Mouse (Mus musculus) adrenal gland, postnatal 14 days (tissue): ENCODE data around the gene Msmo1. TPM values are rescaled to one million over a fixed set of nuclear protein-coding genes. Genes with fewer than 3 reads are reported as not detected.

Experiments used
- DNase-seq: peaks from one replicate; pipeline ENCODE4 v3.0.0; 2021; ENCODE audit warnings: mixed read lengths
- long read RNA-seq, 2 experiments: library from polyadenylated mRNA; stranded (forward); transcript quantifications; one replicate each; pipeline ENCODE4 v2.0.0; 2021
- total RNA-seq: library from RNA; stranded (reverse); gene quantifications from 2 replicates; pipeline ENCODE4 v1.2.3, GENCODE M21; 2021

Msmo1 gene
- 97.8 and 131 TPM in 2 replicates for total RNA-seq
- long read RNA-seq, experiment 1, transcript Msmo1-201 (6 exons, 2,044 nt), result major isoform, 282 of 307 reads
- long read RNA-seq, experiment 1, partial matches to known transcripts, result 12 of 307 reads
- long read RNA-seq, experiment 1, other reads (novel, unspliced or antisense), result 13 of 307 reads
- long read RNA-seq, experiment 2, transcript Msmo1-201 (6 exons, 2,044 nt), result major isoform, 147 of 161 reads
- long read RNA-seq, experiment 2, partial matches to known transcripts, result 8 of 161 reads
- long read RNA-seq, experiment 2, other reads (novel, unspliced or antisense), result 6 of 161 reads

DNA sequence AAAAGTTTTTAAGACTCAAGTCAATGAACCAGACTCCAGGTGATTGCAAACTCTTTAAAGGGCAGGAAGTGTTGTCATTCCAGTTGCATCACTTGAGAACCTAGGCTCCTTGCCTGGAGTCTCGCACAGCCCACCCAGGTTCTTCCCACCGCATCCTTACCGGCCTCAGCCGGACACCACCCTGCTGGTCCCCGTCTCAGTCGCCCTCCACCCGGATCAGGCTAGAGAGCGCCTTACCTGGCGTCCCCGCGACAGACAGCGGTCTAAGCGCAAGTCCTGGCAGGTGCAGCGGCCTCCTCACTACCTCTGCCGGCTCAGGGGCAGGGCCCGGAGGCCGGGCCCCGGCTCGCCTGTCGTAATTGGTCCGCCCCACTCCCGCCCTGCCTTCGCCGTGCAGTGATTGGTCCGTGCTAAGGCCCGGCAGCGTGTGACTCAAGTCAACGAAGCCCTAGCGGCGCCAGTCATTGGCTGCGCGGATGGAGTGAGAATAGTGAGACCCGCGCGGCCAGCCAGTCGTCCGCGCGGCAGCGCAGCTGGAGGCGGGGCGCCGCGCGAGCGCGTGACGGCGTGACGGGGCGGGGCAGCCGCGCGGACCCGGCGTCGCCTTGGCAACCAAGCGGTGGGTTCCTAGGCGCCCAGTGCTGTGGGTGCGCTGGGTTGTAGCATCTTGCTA lies at the start of gene Msmo1:
Gene Msmo1, minus strand, starts transcription at position 522 of the 673 bp plus-strand sequence.
- DNase-seq, result peak; percentile 98

DNA sequence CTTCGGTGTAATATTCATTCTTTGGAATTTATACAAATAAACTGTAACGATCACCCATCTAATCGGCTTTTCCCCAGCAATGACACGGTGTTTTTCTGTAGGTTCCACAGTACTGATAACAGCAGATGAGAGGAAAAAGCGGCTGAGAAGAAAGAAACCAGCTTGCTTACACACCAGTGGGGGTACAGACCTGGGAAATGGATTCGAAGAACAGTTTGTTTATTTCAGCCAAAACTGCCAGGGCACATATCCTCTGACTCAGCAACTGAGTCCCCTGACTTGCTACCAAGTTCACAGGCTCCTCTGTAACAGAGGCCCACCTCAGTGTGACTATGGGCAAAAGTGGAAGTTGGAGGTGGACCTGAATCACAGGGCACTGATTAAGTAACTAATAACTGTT lies 48.4 kb upstream of the Msmo1 start:
- DNase-seq, result no peak

DNA sequence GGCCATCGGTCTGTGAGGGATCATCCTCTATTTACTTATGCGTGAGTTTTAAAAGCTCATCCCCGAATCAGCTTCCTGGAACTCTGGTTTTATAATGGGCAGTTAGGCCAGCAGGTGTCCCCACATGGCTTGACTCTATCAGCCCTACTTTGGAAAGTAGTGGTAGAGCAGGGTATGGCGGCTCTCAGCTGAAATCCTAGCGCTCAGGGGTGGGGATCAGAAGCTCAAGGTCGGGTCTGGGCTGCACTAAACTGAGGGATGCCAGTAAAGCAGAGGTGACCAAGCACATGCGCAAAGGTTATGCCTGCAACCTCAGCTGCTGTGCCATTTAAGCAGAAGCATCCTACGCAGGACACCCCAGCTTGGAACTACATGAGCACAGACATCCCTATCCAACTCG lies 44.3 kb upstream of the Msmo1 start:
- peak; percentile 55 for DNase-seq

DNA sequence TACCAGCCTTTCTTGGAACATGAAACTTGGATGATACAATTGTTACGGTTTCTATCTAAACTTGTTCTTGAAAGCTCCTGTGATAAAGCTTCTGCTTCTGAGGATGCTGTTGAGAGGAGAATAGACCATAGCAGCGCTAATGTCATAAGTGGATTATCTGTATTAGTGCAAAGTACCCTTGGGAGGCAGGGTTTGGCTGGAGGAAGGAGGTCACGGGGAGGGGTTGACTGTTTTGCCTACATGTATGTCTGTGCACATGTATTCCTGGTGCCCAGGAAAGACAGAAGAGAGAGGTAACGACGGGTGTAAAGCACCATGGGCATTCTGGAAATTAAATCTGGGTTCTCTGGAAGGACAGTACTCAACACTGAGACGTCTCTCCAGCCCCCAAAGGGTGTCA lies 40.5 kb upstream of the Msmo1 start:
- no peak for DNase-seq

DNA sequence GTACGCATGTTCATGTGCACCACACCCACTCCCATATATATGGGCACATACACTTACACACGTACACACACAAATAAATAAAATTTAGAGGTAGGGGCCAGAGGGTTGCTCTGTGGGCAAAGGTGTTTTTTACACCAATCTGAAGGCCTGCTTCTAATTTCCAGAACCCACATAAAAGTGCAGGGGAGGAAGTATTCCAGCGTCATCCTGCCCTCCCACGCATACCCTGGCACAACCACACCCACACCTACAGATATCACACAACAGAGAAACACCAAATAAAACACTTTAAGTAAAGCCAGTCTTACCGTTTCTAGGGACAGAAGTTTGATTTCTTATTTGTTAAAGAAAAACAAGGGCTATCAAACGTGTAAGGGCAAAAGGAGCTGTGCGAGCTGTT lies 37.2 kb upstream of the Msmo1 start:
- DNase-seq, result no peak

DNA sequence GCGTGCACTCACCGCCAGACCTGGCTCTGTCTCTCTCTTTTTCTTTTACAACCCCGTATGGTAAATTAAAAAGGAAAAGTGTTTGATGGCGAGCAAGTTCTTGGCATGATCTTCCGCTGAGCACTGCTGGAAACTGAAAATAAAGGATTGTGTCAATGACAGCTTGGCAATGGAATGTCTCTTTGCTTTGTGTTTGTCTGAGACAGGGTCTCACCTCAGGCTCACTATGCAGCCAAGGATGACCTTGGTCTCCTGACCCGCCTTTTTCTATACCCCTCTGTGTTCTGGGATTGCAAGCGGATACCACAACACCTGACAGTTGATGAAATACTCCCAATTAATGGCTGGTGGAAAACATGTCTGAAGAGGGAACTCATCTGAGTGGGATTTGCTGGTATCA lies 36.0 kb upstream of the Msmo1 start:
- no peak for DNase-seq

DNA sequence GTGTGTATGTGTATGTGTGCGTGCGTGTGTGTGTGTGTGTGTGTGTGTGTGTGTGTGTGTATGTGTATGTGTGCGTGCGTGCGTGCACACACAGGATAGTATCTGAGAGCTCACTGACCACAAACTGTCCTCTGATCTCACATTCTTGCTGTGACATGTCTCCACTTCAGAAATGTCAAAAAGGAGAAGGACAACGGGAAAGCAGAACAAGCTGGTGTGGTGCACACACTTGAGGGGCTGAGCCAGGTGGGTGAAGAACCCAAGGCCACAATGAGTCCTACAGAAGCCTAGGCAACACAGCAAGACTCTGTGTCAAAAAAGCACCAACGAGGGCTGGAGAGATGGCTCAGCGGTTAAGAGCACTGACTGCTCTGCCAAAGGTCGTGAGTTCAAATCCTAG lies 35.1 kb upstream of the Msmo1 start:
- no peak for DNase-seq

DNA sequence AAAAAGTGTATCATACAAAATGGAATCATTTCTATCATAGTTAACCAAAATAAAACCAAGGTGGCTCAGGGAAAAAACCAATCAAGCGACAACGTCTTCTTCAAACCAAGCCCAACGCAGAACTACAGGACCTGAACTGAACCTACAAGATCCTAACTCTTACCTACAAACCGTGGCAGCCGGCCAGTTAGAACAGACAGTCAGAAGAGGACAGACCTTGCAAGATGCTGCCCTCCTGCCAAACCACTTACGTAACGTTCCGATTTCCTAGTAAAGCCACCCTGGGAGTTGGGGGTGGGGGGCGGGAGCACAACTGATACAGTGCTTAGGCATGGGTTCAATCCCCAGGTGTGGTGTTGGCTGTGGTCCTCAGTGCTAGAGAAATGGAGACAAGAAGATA lies 33.5 kb upstream of the Msmo1 start:
- DNase-seq, result peak; percentile 78

DNA sequence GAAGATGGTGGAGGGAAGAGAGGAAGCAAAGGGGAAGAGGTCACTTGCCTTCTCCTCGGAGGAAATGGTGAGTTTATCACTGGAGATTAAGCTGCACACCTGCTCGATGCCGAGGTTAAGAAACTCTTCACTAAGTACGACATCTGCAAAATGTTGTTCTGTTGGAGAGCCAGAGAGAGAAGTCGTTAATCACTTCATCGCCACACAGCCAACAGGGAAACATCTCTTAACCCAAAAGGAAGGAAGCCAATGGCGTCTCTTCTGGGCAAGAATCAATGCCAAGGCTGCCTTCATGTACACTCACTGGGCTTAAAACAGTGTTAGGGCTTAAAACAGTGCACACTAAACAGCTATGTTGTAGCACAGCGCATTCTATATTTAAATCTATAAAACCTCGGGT lies 30.5 kb upstream of the Msmo1 start:
- DNase-seq, result no peak

DNA sequence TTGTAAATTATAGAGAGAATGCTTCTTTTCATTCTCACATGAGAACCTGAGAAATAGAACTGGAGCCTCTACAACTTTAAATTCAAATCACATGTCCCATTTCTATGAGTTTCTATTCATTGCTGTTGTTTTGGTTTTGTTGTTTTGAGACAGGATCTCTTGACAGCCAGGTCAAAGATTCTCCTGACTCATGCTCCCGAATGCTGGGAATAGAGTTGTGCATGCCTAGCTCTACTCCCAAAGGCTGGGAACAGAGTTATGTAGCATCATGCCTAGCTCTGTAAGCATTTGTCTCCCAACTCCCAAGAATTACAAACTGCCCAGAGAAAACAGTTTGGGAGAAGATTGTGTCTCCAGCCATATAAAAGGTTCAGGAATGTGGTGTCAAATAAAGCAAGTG lies 29.2 kb upstream of the Msmo1 start:
- DNase-seq, result no peak

DNA sequence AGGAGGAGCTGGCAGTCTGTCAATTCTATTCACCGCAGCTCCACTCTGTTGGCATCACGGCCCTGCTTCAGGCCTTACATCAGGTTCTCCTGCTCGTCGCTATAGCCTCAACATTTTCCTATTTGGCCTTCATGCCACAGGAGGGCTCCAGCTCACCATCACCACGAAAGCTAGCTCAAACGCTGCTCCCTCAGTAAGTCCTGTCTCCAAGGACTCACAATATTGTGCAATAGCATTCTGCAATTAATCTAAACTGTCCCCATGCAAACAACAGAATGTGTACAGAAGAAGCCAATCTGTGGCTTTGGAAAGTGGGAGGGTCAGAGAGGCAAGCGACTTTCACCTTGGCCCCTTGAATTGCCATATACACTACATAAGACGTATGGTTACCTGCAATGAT lies 27.8 kb upstream of the Msmo1 start:
- DNase-seq, result peak; percentile 70

DNA sequence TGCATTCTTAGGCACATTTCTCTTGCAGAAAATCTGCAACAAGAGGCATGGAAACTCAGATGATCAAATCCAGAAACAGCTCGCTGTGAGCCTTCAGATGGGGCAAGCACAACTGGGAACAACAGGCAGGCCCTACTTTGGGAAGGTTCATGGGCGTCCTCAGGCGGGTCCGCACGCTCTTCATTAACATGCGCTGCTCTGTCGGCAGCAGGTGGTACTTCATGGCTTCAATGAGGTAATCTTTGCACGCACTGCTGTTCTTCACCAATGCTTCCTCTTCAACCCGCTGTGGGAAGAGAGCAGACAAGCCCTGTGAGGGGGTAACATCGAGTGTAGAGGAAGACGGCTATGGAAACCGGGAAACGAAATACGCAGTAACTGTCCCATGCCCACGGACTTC lies 24.4 kb upstream of the Msmo1 start:
- no peak for DNase-seq

DNA sequence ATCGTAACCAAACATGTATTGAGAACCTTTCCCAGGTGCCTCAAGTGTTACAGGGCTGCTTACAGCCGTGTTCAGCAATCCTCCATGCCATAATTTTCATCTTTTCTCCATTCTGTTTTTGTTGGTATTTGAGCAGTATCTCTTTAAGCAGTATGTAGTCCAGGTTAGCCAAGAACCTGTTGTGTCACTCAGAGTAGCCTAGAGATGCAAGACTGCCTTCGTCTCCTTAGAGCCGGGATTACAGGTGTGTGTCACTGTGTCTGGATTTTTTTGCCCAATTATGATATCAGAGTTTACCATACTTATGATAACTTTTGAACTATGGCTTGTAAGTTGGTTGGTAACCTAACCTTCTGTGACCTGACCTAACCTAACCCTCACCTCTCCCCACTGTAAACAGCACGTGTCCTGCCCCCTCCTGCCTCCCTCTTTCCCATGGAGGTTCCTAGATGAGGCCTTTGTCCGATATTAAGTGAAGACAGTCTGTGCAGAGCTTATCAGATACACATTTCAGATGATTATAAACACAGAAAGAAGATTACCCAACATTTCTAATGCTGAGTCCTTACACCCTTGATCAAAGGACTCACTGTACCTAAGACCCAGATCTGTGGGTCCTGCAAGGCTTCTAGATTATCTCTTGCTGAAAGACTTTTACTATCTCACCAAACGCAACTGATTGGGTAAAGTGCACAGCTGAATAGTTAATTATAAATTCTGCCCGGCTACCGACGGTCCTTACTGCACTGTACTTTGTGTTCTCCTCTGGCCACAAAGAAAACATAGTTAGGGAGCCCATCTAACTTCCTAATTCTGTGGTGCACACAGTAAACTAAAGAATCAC lies 12.8 kb upstream of the Msmo1 start:
- no peak for DNase-seq

DNA sequence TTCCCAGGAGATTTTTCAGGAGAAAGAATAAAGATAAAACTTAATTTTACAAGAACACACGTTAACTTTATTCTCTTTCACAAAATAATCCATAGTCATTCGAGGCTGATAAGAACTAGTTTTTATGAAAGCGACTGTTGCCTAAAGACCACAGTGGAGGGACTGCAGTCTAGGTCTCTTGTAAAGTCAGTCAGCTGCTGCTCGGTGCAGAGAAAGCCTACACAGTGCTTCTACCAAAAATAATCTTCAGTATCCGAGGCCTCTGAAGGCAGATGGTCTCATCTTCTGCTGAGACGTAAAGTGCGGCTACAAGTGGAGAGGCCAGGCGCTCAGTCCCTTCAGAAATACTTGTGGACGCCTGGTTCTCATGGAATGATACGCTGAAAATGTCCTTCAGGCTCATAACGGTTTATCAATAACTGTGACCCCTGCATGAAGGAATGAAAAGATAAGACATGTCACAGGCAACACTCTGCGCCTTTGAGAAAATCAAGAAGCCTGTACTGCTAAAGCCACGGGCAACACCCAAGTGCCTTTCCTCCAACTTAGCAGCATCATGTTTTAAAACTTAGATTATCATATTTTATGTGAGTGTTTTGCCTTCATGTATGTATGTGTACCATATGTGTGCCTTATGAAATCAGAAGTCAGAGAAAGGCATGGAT lies 7.1 kb upstream of the Msmo1 start:
- DNase-seq, result no peak

DNA sequence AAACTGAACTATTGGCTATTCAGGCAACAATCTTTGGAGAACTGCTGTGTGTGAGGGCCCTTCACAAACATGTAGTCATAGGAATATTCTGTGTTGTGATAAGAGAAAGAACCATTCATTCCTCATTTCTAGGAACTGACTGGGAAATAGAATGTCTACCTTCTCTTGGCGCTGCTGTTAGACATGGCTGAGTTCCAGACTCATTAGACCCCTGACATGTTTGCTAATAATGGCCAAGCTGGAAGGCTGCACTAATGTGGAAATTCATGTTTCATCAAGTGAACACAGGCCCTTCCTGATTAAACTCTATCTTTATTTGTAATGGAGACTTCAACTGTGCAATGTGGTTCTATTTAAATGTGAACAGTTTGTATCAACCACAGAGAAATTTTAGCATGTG lies 5.3 kb upstream of the Msmo1 start:
- no peak for DNase-seq

DNA sequence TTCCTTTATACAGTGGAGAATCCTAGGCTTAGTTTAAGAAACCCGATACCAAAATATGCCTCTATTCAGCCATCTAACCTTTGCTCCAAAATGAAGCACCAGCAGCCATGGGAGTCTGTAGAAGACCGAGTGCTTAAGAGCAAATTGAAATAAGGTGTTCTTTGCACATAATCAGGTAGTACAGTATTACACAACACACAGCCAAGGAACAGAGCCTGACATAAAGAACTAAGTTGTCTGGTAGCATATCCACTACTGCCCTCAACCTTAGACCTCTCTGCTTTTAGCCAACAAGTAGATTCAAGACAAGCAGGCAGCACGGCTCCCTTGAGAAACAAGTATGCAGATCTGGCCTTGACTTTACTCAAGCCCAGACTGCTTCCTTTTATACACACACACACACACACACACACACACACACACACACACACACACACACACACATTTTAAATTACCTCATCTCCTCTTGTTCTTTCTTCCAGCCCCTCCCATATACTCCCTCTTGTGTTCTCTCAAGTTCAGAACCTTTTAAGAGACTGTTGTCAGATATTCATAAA lies 3.3 kb upstream of the Msmo1 start:
- DNase-seq, result no peak

DNA sequence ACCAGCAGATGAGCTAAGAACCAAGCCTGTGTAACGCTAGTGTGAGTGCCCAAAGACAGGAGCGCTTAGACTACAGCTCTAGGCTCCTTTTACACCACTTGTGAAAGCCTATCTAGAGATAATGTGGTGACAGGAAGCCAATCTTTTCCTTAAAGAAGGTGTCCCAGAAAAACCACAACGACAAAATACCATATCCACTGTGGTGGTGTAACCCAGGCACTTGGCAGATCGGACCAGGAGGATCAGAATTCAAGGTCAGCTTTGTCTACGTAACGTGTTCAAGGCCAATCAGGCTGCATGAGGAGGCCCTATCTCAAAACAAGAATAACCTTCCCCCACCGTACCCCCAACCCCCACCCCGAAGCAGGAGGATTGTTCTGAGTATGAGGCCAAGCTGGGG lies 1.6 kb upstream of the Msmo1 start:
- DNase-seq, result peak; percentile 15

DNA sequence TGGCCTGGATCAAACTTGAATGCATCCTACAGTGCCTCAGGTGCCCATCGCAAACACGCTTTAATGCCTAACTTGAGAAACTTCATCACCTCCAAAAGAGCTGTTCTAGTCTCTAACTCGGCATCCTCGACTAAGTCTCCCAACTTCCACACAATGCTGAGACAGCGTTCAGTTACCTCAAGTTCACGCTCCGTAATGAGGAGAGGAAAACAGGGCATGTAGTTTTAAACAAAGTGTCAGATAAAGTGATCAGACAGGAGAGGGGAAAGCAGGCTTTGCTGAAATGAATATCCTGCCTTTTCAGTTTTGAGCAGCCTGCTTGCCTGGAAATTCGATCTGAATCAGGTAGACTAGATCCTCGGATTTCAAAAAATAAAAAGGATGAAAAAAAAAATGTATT lies 996 bp downstream of the Msmo1 start:
- DNase-seq, result no peak

DNA sequence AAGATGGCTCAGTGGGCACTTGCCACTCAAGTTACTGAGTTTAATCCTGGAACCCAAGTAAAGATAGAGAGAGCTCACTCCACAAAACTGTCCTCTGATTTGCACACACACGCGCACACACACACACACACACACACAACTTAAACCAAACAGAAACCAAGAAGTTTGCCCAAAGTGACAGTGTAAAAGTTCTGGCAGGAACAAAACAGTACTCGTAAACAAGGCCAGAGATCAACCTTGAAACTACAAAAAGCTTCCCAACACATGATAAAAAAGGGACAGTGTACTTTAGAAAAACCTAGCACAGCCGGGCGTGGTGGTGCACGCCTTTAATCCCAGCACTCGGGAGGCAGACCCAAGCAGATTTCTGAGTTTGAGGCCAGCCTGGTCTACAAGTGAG lies 5.4 kb downstream of the Msmo1 start:
- no peak for DNase-seq

DNA sequence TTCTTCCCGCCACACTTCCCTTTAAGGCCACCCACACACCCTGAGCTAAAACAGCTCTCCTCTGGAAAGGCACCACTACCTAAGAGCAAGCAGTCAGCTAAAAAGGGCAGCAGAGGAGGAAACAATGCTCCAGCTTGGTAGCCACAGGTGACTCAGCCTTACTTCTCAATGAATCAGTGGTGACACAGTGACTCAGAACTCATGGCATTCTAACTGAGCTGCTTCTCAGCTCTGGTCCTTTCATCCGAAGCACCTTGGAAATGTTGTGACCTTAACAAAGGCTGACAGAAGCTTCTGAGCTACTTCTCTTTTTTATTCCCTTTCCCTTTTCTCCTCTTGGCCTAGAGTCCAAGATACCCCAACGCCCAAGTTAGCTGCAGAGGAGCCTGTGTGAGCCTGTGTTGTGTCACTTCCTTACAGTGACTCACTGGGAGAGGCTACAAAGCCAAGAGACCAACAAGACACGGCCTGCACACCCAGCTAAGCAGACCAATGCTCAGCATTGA lies 7.3 kb downstream of the Msmo1 start:
- DNase-seq, result peak; percentile 54

DNA sequence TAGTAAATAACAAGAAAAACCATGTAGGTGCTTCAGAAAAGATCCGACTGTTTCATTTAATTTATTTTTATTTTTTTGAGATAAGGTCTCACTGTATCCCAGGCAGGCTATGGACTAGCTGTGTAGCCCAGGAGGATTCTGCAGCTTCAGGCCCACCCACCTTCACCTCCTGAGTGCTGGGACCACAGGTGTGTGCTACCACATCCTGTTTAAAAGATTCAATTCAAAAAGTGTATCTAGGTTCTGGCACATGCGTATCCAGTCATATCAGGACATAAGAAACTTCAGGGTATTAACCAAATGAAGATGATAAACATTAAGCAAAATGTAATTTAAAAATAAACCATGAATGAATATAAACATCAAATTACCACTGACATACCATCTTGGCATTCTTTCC lies 10.4 kb downstream of the Msmo1 start:
- no peak for DNase-seq

DNA sequence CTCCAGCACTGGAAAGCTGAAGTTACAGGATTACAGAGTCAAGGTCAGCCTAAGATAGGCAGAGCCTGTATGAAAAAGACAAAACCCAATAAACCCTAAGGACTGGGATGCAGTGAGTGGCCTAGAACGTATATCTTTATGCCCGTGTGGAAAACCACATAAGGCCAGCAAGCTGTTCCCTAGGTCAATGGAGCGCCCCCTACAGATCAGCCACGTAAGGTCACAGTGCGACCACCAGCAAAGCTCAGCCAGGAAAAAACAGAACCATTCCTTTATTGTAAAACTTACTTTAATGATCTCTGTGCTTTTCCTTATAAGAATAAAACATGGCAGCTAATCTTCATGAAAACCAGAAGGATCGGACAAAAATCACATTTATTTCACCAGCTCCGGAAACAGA lies 15.7 kb downstream of the Msmo1 start:
- peak; percentile 36 for DNase-seq
